In genomic region chr6:66848936-66849335, GRCm38 (mm10) we compare ENCODE assay signal across 24 mouse cellular contexts. TPM values are rescaled to one million over a fixed set of nuclear protein-coding genes. Genes with fewer than 3 reads are reported as not detected.
DNase-seq lines count a peak whose midpoint lies in the region; ATAC-seq and TF ChIP-seq lines count a peak whose summit lies in the region.
"Had no signal": no experiment of that assay in that cellular context is flagged by ENCODE, and none has a peak within 500 bp of the region (broad histone marks: within the 10 kb centered on the region; RNA-seq: fewer than 3 reads in every experiment).

No protein-coding gene starts in this region.

- H3K4me3 ChIP-seq in limb, embryonic 14.5 days (replicated peaks; ENCODE audit: low read length): no peak overlapping the region
- H3K4me3 ChIP-seq in limb, embryonic 10.5 days: no peak overlapping the region
- no peak overlapping the region for H3K4me3 ChIP-seq in embryonic facial prominence, embryonic 14.5 days (ENCODE audit: low read depth, low read length)
- H3K4me3 ChIP-seq: gastrocnemius, adult 2 months; heart, embryonic 13.5 days; kidney, embryonic 15.5 days; lung, embryonic 15.5 days; megakaryocyte, embryonic 14.5 days; neural tube, embryonic 12.5 days had no signal

- H3K4me2 ChIP-seq in limb, embryonic 14.5 days (replicated peaks; ENCODE audit: low read depth, low read length, severe bottlenecking): no peak overlapping the region
- H3K4me2 ChIP-seq in embryonic facial prominence, embryonic 14.5 days (ENCODE audit: low read depth, low read length): no peak overlapping the region
- H3K4me2 ChIP-seq: heart, embryonic 13.5 days; kidney, embryonic 15.5 days; lung, embryonic 15.5 days; neural tube, embryonic 12.5 days had no signal

- intact Hi-C loops in left cerebral cortex, postnatal 10 days (cut with DNase I): no loop called here

- H3K4me1 ChIP-seq in limb, embryonic 14.5 days (ENCODE audit: control insufficient read depth, insufficient read depth, low read length): no peaks in the 10 kb centered on the region
- H3K4me1 ChIP-seq in limb, embryonic 10.5 days: no peaks in the 10 kb centered on the region
- no peaks in the 10 kb centered on the region for H3K4me1 ChIP-seq in embryonic facial prominence, embryonic 14.5 days (ENCODE audit: control insufficient read depth, insufficient read depth, low read length)
- H3K4me1 ChIP-seq: kidney, embryonic 15.5 days; lung, embryonic 15.5 days; megakaryocyte, embryonic 14.5 days; neural tube, embryonic 12.5 days had no signal

- ATAC-seq in limb, embryonic 14.5 days (ENCODE audit: low FRiP score, low read depth): no peak
- ATAC-seq in embryonic facial prominence, embryonic 14.5 days (ENCODE audit: low read depth): no peak
- ATAC-seq: activated CD4-positive, CD25-positive, alpha-beta regulatory T cell, adult 4 months; hindbrain, embryonic 16.5 days had no signal

- DNase-seq in limb, embryonic 14.5 days (ENCODE audit: low spot score): peak; percentile 3
- DNase-seq in limb, embryonic 10.5 days (ENCODE audit: low spot score): no peak
- DNase-seq in NIH3T3 (ENCODE audit: low read depth): peak; percentile 80
- peak; percentile 46 for DNase-seq in embryonic facial prominence, embryonic 14.5 days (ENCODE audit: low spot score)
- DNase-seq in large intestine, adult 2 months (ENCODE audit: low read depth, low spot score): peak; percentile 64
- no peak for DNase-seq in cerebellum, adult 18-20 months
- no peak for DNase-seq in left cerebral cortex, postnatal 10 days (ENCODE audit: extremely low spot score in 1 of 2, low spot score in 2 of 2)
- DNase-seq: adrenal gland, postnatal 25 days; cerebellum, adult 8-10 months; gastrocnemius, adult 2 months; heart, adult 11 months; heart, postnatal 4 days; thymus, postnatal 4 days had no signal

- TF ChIP-seq POLR2A in limb, embryonic 14.5 days (IDR thresholded peaks at IDR 0.05; ENCODE audit: borderline replicate concordance, extremely low read depth, insufficient read depth, insufficient read length): no peak

- no peak overlapping the region for H3K27ac ChIP-seq in limb, embryonic 14.5 days (replicated peaks; ENCODE audit: low read depth, low read length)
- no peak overlapping the region for H3K27ac ChIP-seq in limb, embryonic 10.5 days
- no peak overlapping the region for H3K27ac ChIP-seq in embryonic facial prominence, embryonic 14.5 days (replicated peaks; ENCODE audit: low read depth, low read length)
- H3K27ac ChIP-seq: gastrocnemius, adult 2 months; heart, embryonic 13.5 days; kidney, embryonic 15.5 days; lung, embryonic 15.5 days; neural tube, embryonic 12.5 days had no signal

- H3K9me3 ChIP-seq in limb, embryonic 14.5 days (ENCODE audit: control insufficient read depth, low read length): no peaks in the 10 kb centered on the region
- H3K9me3 ChIP-seq in limb, embryonic 10.5 days (replicated peaks): no peaks in the 10 kb centered on the region
- no peaks in the 10 kb centered on the region for H3K9me3 ChIP-seq in embryonic facial prominence, embryonic 14.5 days (ENCODE audit: control insufficient read depth, low read length)
- H3K9me3 ChIP-seq: heart, embryonic 13.5 days; kidney, embryonic 15.5 days; lung, embryonic 15.5 days; megakaryocyte, embryonic 14.5 days; neural tube, embryonic 12.5 days had no signal

- no peak overlapping the region for H3K9ac ChIP-seq in limb, embryonic 14.5 days (ENCODE audit: low read depth, low read length, severe bottlenecking)
- no peak overlapping the region for H3K9ac ChIP-seq in embryonic facial prominence, embryonic 14.5 days (ENCODE audit: low read depth, low read length)
- H3K9ac ChIP-seq: heart, embryonic 13.5 days; kidney, embryonic 15.5 days; lung, embryonic 15.5 days; neural tube, embryonic 12.5 days had no signal

- H3K36me3 ChIP-seq in limb, embryonic 14.5 days (ENCODE audit: control insufficient read depth, insufficient read depth, low read length): no peaks in the 10 kb centered on the region
- no peaks in the 10 kb centered on the region for H3K36me3 ChIP-seq in limb, embryonic 10.5 days
- H3K36me3 ChIP-seq in embryonic facial prominence, embryonic 14.5 days (ENCODE audit: control insufficient read depth, insufficient read depth, low read length): no peaks in the 10 kb centered on the region
- H3K36me3 ChIP-seq: heart, embryonic 13.5 days; kidney, embryonic 15.5 days; lung, embryonic 15.5 days; neural tube, embryonic 12.5 days had no signal

- H3K27me3 ChIP-seq in limb, embryonic 14.5 days (ENCODE audit: control insufficient read depth, insufficient read depth, low read length): no peaks in the 10 kb centered on the region
- H3K27me3 ChIP-seq in limb, embryonic 10.5 days (ENCODE audit: low read depth, poor library complexity, severe bottlenecking): no peaks in the 10 kb centered on the region
- H3K27me3 ChIP-seq in embryonic facial prominence, embryonic 14.5 days (replicated peaks; ENCODE audit: control insufficient read depth, insufficient read depth, low read length): no peaks in the 10 kb centered on the region
- H3K27me3 ChIP-seq: CH12.LX; heart, embryonic 13.5 days; kidney, embryonic 15.5 days; lung, embryonic 15.5 days; megakaryocyte, embryonic 14.5 days; neural tube, embryonic 12.5 days had no signal

- WGBS in limb, embryonic 14.5 days: 27% methylated on average over 4 of the region's 4 CpGs
- 65% methylated on average over 4 of the region's 4 CpGs for WGBS in limb, embryonic 10.5 days
- WGBS in embryonic facial prominence, embryonic 14.5 days: 16% methylated on average over 4 of the region's 4 CpGs
- 9% methylated on average over 4 of the region's 4 CpGs for WGBS in large intestine, adult 2 months

RNA-seq across cellular contexts. Expression of gene Vmn1r39, which starts 38.5 kb away (rescaled TPM):
- 0.03 TPM in 1 of 2 replicates, not detected in the other for polyA plus RNA-seq in limb, embryonic 14.5 days (2012; rRNA removed)
- polyA plus RNA-seq in limb, embryonic 14.5 days (2014; fragmentation: Nextera tagmentation; extraction: Ambion mirVana): not detected in 2 replicates
- not detected in 2 replicates for polyA plus RNA-seq in limb, embryonic 10.5 days (2016; fragmentation: Nextera tagmentation; extraction: Ambion mirVana)
- polyA plus RNA-seq in embryonic facial prominence, embryonic 14.5 days (2014; fragmentation: Nextera tagmentation; extraction: Ambion mirVana): not detected in 2 replicates
- not detected in 2 replicates for polyA plus RNA-seq in large intestine, adult 2 months (2012; rRNA removed)
- total RNA-seq in left cerebral cortex, postnatal 10 days (2021): not detected
- total RNA-seq: adrenal gland, postnatal 25 days; CH12.LX; gastrocnemius, adult 2 months; heart, postnatal 4 days; left cerebral cortex, postnatal 14 days; liver, adult 2 months had no signal
- polyA plus RNA-seq: activated CD4-positive, CD25-positive, alpha-beta regulatory T cell, adult 4 months; cortical plate, adult 2 months; heart, embryonic 13.5 days; hindbrain, embryonic 16.5 days; kidney, embryonic 15.5 days; liver, adult 2 months; lung, embryonic 15.5 days; neural tube, embryonic 12.5 days had no signal

RNA-seq across cellular contexts. Expression of gene Gng12, which starts 47.3 kb away (rescaled TPM):
- polyA plus RNA-seq in limb, embryonic 14.5 days (2012; rRNA removed): 32.5 and 39.3 TPM in 2 replicates
- polyA plus RNA-seq in limb, embryonic 14.5 days (2014; fragmentation: Nextera tagmentation; extraction: Ambion mirVana): 102 and 107 TPM in 2 replicates
- 61.2 and 73.9 TPM in 2 replicates for polyA plus RNA-seq in limb, embryonic 10.5 days (2016; fragmentation: Nextera tagmentation; extraction: Ambion mirVana)
- 91.8 and 99.9 TPM in 2 replicates for polyA plus RNA-seq in embryonic facial prominence, embryonic 14.5 days (2014; fragmentation: Nextera tagmentation; extraction: Ambion mirVana)
- 82.1 and 130 TPM in 2 replicates for polyA plus RNA-seq in large intestine, adult 2 months (2012; rRNA removed)
- 10 to 100 TPM; 75.7 to 86.9 TPM for total RNA-seq in left cerebral cortex, postnatal 10 days (2021)

Comparison
In these comparisons a context has a peak if more than half of its experiments do, and no peak if none do; other contexts are left out.
1. DNase-seq: peak in limb, embryonic 14.5 days (single experiment), NIH3T3 (single experiment), embryonic facial prominence, embryonic 14.5 days (single experiment) and large intestine, adult 2 months (single experiment); none in limb, embryonic 10.5 days (single experiment), cerebellum, adult 18-20 months (0 of 2) and left cerebral cortex, postnatal 10 days (0 of 2).